Mouse (Mus musculus): ENCODE results near the gene Xrcc1. TPM values are rescaled to one million over a fixed set of nuclear protein-coding genes. Genes with fewer than 3 reads are reported as not detected.

The Xrcc1 gene
- polyA plus RNA-seq (2015; fragmentation: Nextera tagmentation; extraction: Ambion mirVana), result 60.2 and 75.0 TPM in 2 replicates

GRCm38 (mm10) chr7:24546068-24546614 lies at the start of gene Xrcc1, which contains the start of gene Pinlyp:
TSS of gene Xrcc1 (plus strand) at chr7:24546289.
TSS of gene Pinlyp (minus strand) at chr7:24546118.
- H3K27me3 ChIP-seq (replicated peaks), result no peaks in the 10 kb centered on the region
- H3K4me3 ChIP-seq (replicated peaks), result peak within 1 kb of the TSS; percentile 85
- H3K4me2 ChIP-seq, result peak within 1 kb of the TSS; percentile 77
- peaks cover 17% of the 10 kb centered on the region for H3K4me1 ChIP-seq
- peak within 1 kb of the TSS; percentile 79 for H3K9ac ChIP-seq (replicated peaks)
- 41% methylated on average over 13 of the region's 13 CpGs for WGBS
- H3K27ac ChIP-seq (replicated peaks), result peak within 1 kb of the TSS; percentile 78
- H3K9me3 ChIP-seq (replicated peaks), result no peaks in the 10 kb centered on the region
- peak; percentile 16; the same call in 1 of the 2 replicates for ATAC-seq (ENCODE audit: low FRiP score)
- H3K36me3 ChIP-seq, result peaks cover 11% of the 10 kb centered on the region

DNA sequence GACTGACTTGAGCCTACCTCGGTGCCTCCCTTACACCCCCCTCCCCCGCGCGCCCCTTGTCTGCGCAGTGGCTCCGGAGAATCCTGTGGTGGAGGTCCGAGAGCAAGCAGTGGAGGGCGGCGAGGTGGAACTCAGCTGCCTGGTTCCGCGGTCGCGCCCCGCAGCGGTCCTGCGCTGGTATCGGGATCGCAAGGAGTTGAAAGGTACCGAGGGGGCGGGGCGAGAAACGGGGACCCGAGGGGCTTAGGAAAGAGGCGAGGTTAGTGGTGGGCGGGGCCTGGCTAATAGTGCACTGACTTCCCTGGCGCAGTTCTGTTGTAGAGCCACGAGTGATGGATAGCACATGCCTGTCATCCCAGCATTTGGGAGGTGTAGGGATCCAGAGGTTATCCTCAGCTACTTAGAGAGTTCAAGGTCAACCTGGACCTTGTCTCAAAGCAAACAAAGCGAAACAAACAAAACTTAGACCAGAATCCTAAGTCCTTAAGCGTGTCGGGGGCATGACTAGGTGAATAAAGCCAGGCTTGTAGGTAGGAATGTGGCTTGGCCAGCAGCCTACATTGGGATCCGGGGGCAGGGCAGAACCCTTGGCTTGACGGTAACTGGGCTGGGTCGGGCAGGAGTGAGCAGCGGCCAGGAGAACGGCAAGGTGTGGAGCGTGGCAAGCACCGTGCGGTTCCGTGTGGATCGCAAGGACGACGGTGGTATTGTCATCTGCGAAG lies 46.1 kb upstream of the Xrcc1 start:
- peaks cover 21% of the 10 kb centered on the region for H3K4me1 ChIP-seq
- peaks cover 34% of the 10 kb centered on the region for H3K36me3 ChIP-seq
- H3K4me2 ChIP-seq, result peak overlapping the region; percentile 28
- no peak overlapping the region for H3K4me3 ChIP-seq (replicated peaks)
- no peaks in the 10 kb centered on the region for H3K9me3 ChIP-seq (replicated peaks)
- H3K9ac ChIP-seq (replicated peaks), result no peak overlapping the region
- WGBS, result 20% methylated on average over 43 of the region's 43 CpGs
- no peak overlapping the region for H3K27ac ChIP-seq (replicated peaks)
- ATAC-seq (ENCODE audit: low FRiP score), result no peak
- H3K27me3 ChIP-seq (replicated peaks), result no peaks in the 10 kb centered on the region

GRCm38 (mm10) chr7:24500929-24501328 lies 45.2 kb upstream of the Xrcc1 start:
- no peak overlapping the region for H3K27ac ChIP-seq (replicated peaks)
- H3K4me2 ChIP-seq, result no peak overlapping the region
- H3K9me3 ChIP-seq (replicated peaks), result no peaks in the 10 kb centered on the region
- 46% methylated on average over 7 of the region's 7 CpGs for WGBS
- H3K4me1 ChIP-seq, result peaks cover 30% of the 10 kb centered on the region
- no peaks in the 10 kb centered on the region for H3K27me3 ChIP-seq (replicated peaks)
- no peak overlapping the region for H3K9ac ChIP-seq (replicated peaks)
- ATAC-seq (ENCODE audit: low FRiP score), result no peak
- H3K36me3 ChIP-seq, result peaks cover 34% of the 10 kb centered on the region
- H3K4me3 ChIP-seq (replicated peaks), result no peak overlapping the region

DNA sequence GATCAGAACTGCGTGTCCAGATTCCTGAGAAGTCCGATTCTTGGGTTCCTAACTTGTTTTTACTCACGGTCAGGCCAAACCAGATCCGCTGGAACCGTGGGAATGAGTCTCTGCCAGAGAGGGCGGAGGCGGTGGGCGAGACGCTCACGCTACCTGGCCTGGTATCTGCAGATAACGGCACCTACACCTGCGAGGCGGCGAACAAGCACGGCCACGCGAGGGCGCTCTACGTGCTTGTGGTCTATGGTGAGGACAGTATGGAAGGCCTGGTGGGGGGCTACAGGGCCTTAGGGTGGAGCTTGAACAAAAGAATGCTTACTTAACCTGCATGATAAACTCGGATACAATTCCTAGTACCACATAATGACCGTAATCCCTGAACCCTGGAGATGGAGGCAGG lies 44.6 kb upstream of the Xrcc1 start:
- no peak for ATAC-seq (ENCODE audit: low FRiP score)
- no peaks in the 10 kb centered on the region for H3K9me3 ChIP-seq (replicated peaks)
- H3K4me3 ChIP-seq (replicated peaks), result no peak overlapping the region
- no peak overlapping the region for H3K27ac ChIP-seq (replicated peaks)
- H3K4me1 ChIP-seq, result peaks cover 36% of the 10 kb centered on the region
- WGBS, result 53% methylated on average over 21 of the region's 21 CpGs
- H3K27me3 ChIP-seq (replicated peaks), result no peaks in the 10 kb centered on the region
- peaks cover 34% of the 10 kb centered on the region for H3K36me3 ChIP-seq
- no peak overlapping the region for H3K9ac ChIP-seq (replicated peaks)
- H3K4me2 ChIP-seq, result no peak overlapping the region

GRCm38 (mm10) chr7:24504004-24504403 lies 42.1 kb upstream of the Xrcc1 start:
- peaks cover 34% of the 10 kb centered on the region for H3K36me3 ChIP-seq
- H3K9me3 ChIP-seq (replicated peaks), result no peaks in the 10 kb centered on the region
- H3K9ac ChIP-seq (replicated peaks), result no peak overlapping the region
- peaks cover 44% of the 10 kb centered on the region for H3K4me1 ChIP-seq
- H3K27me3 ChIP-seq (replicated peaks), result no peaks in the 10 kb centered on the region
- peak overlapping the region; percentile 51; the same call in 1 of the 2 replicates for H3K27ac ChIP-seq (replicated peaks)
- no peak overlapping the region for H3K4me3 ChIP-seq (replicated peaks)
- H3K4me2 ChIP-seq, result no peak overlapping the region
- WGBS, result 16% methylated on average over 10 of the region's 10 CpGs
- no peak for ATAC-seq (ENCODE audit: low FRiP score)

DNA sequence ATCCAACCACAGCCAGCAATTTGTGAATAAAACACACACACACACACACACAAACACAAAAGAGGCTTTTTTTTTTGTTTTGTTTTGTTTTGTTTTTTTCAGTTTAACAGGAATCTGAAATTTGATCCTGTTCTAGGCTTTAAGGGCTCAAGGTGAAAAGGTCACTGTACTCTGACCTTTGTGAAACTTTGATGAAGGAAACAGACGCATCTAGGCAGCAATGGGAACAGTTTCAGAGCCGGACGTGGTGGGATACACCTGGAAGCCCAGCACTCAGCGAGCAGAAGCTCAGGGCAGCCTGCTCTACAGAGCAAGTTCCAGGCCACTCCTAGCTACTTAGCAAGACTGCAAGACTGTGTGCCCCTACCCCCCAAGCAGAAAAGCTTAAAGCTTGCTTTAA lies 41.2 kb upstream of the Xrcc1 start:
- H3K9me3 ChIP-seq (replicated peaks), result no peaks in the 10 kb centered on the region
- H3K9ac ChIP-seq (replicated peaks), result no peak overlapping the region
- H3K4me2 ChIP-seq, result no peak overlapping the region
- H3K4me1 ChIP-seq, result peaks cover 50% of the 10 kb centered on the region
- WGBS, result 17% methylated on average over 4 of the region's 4 CpGs
- H3K4me3 ChIP-seq (replicated peaks), result no peak overlapping the region
- no peak for ATAC-seq (ENCODE audit: low FRiP score)
- H3K27ac ChIP-seq (replicated peaks), result peak overlapping the region; percentile 100
- H3K36me3 ChIP-seq, result peaks cover 30% of the 10 kb centered on the region
- no peaks in the 10 kb centered on the region for H3K27me3 ChIP-seq (replicated peaks)

GRCm38 (mm10) chr7:24505447-24506064 lies 40.5 kb upstream of the Xrcc1 start:
- Histone ChIP-seq H3K27me3 (replicated peaks) (no peaks in the 10 kb centered on the region), H3K9me3 (replicated peaks) (no peaks in the 10 kb centered on the region), H3K4me1 (peaks cover 55% of the 10 kb centered on the region), H3K9ac (replicated peaks) (peak overlapping the region; percentile 88), H3K27ac (replicated peaks) (peak overlapping the region; percentile 100), H3K4me2 (peak overlapping the region; percentile 70), H3K4me3 (replicated peaks) (peak overlapping the region; percentile 70), H3K36me3 (peaks cover 27% of the 10 kb centered on the region)
- ATAC-seq (ENCODE audit: low FRiP score), result no peak
- 9% methylated on average over 15 of the region's 15 CpGs for WGBS

DNA sequence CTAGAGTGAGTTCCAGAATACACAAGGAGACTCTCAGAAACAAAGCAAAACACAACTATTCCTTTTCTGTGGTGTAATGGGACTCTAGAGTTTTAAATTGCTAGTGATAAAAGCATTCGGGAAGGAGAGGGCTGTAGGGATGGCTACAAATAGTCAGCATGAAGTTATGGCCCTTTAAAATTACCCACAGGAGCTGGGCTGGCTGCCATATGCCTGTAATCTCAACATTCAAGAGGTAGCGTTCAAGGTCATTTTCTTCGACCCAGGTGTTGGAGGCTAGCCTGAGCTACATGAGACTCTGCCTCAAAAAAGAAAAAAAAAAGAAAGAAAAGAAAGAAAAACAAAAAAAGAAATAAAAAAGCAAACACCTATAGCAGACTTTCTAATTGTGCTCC lies 40.0 kb upstream of the Xrcc1 start:
- Histone ChIP-seq H3K9ac (replicated peaks) (peak overlapping the region; percentile 88), H3K4me1 (peaks cover 60% of the 10 kb centered on the region)
- WGBS, result 2% methylated on average over 3 of the region's 3 CpGs

GRCm38 (mm10) chr7:24506476-24506837 lies 39.6 kb upstream of the Xrcc1 start:
- H3K27ac ChIP-seq (replicated peaks), result peak overlapping the region; percentile 100
- H3K4me2 ChIP-seq, result peak overlapping the region; percentile 70
- no peaks in the 10 kb centered on the region for H3K27me3 ChIP-seq (replicated peaks)
- peak overlapping the region; percentile 70 for H3K4me3 ChIP-seq (replicated peaks)
- WGBS, result under 1% methylated on average over 12 of the region's 12 CpGs
- H3K9me3 ChIP-seq (replicated peaks), result no peaks in the 10 kb centered on the region
- H3K36me3 ChIP-seq, result peaks cover 24% of the 10 kb centered on the region
- H3K9ac ChIP-seq (replicated peaks), result peak overlapping the region; percentile 88
- peak; percentile 10; the same call in 1 of the 2 replicates for ATAC-seq (ENCODE audit: low FRiP score)
- peaks cover 64% of the 10 kb centered on the region for H3K4me1 ChIP-seq

More for the DNA sequence above, 40.0 kb upstream of the Xrcc1 start:
- peak overlapping the region; percentile 70 for H3K4me3 ChIP-seq (replicated peaks)
- no peaks in the 10 kb centered on the region for H3K9me3 ChIP-seq (replicated peaks)
- no peaks in the 10 kb centered on the region for H3K27me3 ChIP-seq (replicated peaks)
- H3K27ac ChIP-seq (replicated peaks), result peak overlapping the region; percentile 100
- H3K36me3 ChIP-seq, result peaks cover 26% of the 10 kb centered on the region
- no peak for ATAC-seq (ENCODE audit: low FRiP score)
- H3K4me2 ChIP-seq, result peak overlapping the region; percentile 70

GRCm38 (mm10) chr7:24506838-24507725 lies 39.0 kb upstream of the Xrcc1 start, which contains the start of gene Zfp428:
TSS of gene Zfp428 (plus strand) at chr7:24507006.
- ATAC-seq (ENCODE audit: low FRiP score), result peak; percentile 89
- peak within 1 kb of the TSS; percentile 70 for H3K4me2 ChIP-seq
- H3K27ac ChIP-seq (replicated peaks), result peak within 1 kb of the TSS; percentile 100
- H3K9me3 ChIP-seq (replicated peaks), result no peaks in the 10 kb centered on the region
- H3K27me3 ChIP-seq (replicated peaks), result no peaks in the 10 kb centered on the region
- WGBS, result under 1% methylated on average over 84 of the region's 84 CpGs
- H3K9ac ChIP-seq (replicated peaks), result peak within 1 kb of the TSS; percentile 88
- peaks cover 65% of the 10 kb centered on the region for H3K4me1 ChIP-seq
- peaks cover 21% of the 10 kb centered on the region for H3K36me3 ChIP-seq
- H3K4me3 ChIP-seq (replicated peaks), result peak within 1 kb of the TSS; percentile 70

DNA sequence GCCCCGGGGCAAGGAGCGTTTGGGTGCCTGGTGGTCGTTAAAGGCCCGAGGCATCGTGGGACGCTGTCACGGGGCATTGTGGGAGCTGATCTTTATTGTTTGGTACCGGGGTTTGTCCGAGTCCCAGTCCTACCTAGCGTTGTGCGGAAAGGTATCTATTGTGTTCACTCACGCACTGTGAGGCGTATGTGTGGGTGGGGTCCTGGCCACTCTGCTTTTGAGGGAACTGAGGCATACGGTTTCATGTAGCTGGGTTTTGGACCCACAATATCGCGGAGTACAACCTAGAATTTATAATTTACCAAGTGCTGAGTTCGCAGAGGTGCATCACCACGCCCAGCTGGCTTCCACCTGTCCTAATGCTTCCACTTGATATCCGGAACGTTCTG lies 38.4 kb upstream of the Xrcc1 start:
- H3K4me2 ChIP-seq, result peak overlapping the region; percentile 70
- H3K9me3 ChIP-seq (replicated peaks), result no peaks in the 10 kb centered on the region
- ATAC-seq (ENCODE audit: low FRiP score), result peak; percentile 29
- under 1% methylated on average over 20 of the region's 20 CpGs for WGBS
- H3K4me1 ChIP-seq, result peaks cover 67% of the 10 kb centered on the region
- peak overlapping the region; percentile 70 for H3K4me3 ChIP-seq (replicated peaks)
- H3K27me3 ChIP-seq (replicated peaks), result no peaks in the 10 kb centered on the region
- H3K27ac ChIP-seq (replicated peaks), result peak overlapping the region; percentile 100
- H3K36me3 ChIP-seq, result peaks cover 20% of the 10 kb centered on the region
- H3K9ac ChIP-seq (replicated peaks), result peak overlapping the region; percentile 88

Data from neural tube, embryonic 15.5 days (tissue).